In genomic region chr4:53878542-53879417, GRCm38 (mm10) we compare ENCODE assay signal across 9 mouse cellular contexts. TPM values are rescaled to one million over a fixed set of nuclear protein-coding genes. Genes with fewer than 3 reads are reported as not detected.
A peak's percentile ranks its signal among the peaks of the same experiment; 100 is the strongest.
DNase-seq lines count a peak whose midpoint lies in the region; ATAC-seq and TF ChIP-seq lines count a peak whose summit lies in the region.
"Had no signal": no experiment of that assay in that cellular context is flagged by ENCODE, and none has a peak within 500 bp of the region (broad histone marks: within the 10 kb centered on the region; RNA-seq: fewer than 3 reads in every experiment).

No protein-coding gene starts in this region.

- intact Hi-C loops in left cerebral cortex, adult 2 months (cut with DNase I): no loop called here

- H3K9me3 ChIP-seq in lung, embryonic 14.5 days (ENCODE audit: low read depth, low read length): no peaks in the 10 kb centered on the region
- H3K9me3 ChIP-seq in embryonic facial prominence, embryonic 14.5 days (ENCODE audit: control insufficient read depth, low read length): no peaks in the 10 kb centered on the region
- H3K9me3 ChIP-seq in intestine, embryonic 16.5 days (ENCODE audit: control insufficient read depth, low read length): no peaks in the 10 kb centered on the region

- 13% methylated on average over 24 of the region's 24 CpGs for WGBS in lung, embryonic 14.5 days
- WGBS in embryonic facial prominence, embryonic 14.5 days: 32% methylated on average over 24 of the region's 24 CpGs
- 29% methylated on average over 24 of the region's 24 CpGs for WGBS in intestine, embryonic 16.5 days

- H3K27me3 ChIP-seq in lung, embryonic 14.5 days (ENCODE audit: insufficient read depth, low read length): no peaks in the 10 kb centered on the region; the same call in 1 of the 2 replicates
- H3K27me3 ChIP-seq in embryonic facial prominence, embryonic 14.5 days (replicated peaks; ENCODE audit: control insufficient read depth, insufficient read depth, low read length): no peaks in the 10 kb centered on the region
- no peaks in the 10 kb centered on the region for H3K27me3 ChIP-seq in intestine, embryonic 16.5 days (replicated peaks; ENCODE audit: control insufficient read depth, insufficient read depth, low read length)

- no peaks in the 10 kb centered on the region for H3K36me3 ChIP-seq in lung, embryonic 14.5 days (ENCODE audit: insufficient read depth)
- H3K36me3 ChIP-seq in embryonic facial prominence, embryonic 14.5 days (ENCODE audit: control insufficient read depth, insufficient read depth, low read length): no peaks in the 10 kb centered on the region
- no peaks in the 10 kb centered on the region for H3K36me3 ChIP-seq in intestine, embryonic 16.5 days (ENCODE audit: control insufficient read depth, insufficient read depth, low read length)

- H3K27ac ChIP-seq in lung, embryonic 14.5 days (ENCODE audit: low read depth): no peak overlapping the region; the same call in 1 of the 2 replicates
- no peak overlapping the region for H3K27ac ChIP-seq in embryonic facial prominence, embryonic 14.5 days (replicated peaks; ENCODE audit: low read depth, low read length)
- H3K27ac ChIP-seq in intestine, embryonic 16.5 days (ENCODE audit: low read length): no peak overlapping the region
- no peak overlapping the region for H3K27ac ChIP-seq in left cerebral cortex, adult 2 months

- peak overlapping the region; percentile 21; the same call in 1 of the 2 replicates for H3K4me3 ChIP-seq in lung, embryonic 14.5 days (ENCODE audit: low read depth, low read length)
- H3K4me3 ChIP-seq in embryonic facial prominence, embryonic 14.5 days (ENCODE audit: low read depth, low read length): peak overlapping the region; percentile 16; the same call in 1 of the 2 replicates
- peak overlapping the region; percentile 13; the same call in 1 of the 2 replicates for H3K4me3 ChIP-seq in intestine, embryonic 16.5 days (ENCODE audit: low read length)
- no peak overlapping the region for H3K4me3 ChIP-seq in left cerebral cortex, adult 2 months

- peak; percentile 75 for ATAC-seq in lung, embryonic 14.5 days (ENCODE audit: insufficient read depth)
- ATAC-seq in embryonic facial prominence, embryonic 14.5 days (ENCODE audit: low read depth): 0 out of 2 replicates have a peak, but pooled peaks have one; percentile 12
- ATAC-seq in intestine, embryonic 16.5 days: no peak

- peak overlapping the region; percentile 69 for H3K4me2 ChIP-seq in lung, embryonic 14.5 days
- H3K4me2 ChIP-seq in embryonic facial prominence, embryonic 14.5 days (ENCODE audit: low read depth, low read length): peak overlapping the region; percentile 51
- peak overlapping the region; percentile 41 for H3K4me2 ChIP-seq in intestine, embryonic 16.5 days (ENCODE audit: low read depth, low read length)

- H3K9ac ChIP-seq in lung, embryonic 14.5 days: peak overlapping the region; percentile 39; the same call in 1 of the 2 replicates
- peak overlapping the region; percentile 41; the same call in 1 of the 2 replicates for H3K9ac ChIP-seq in embryonic facial prominence, embryonic 14.5 days (ENCODE audit: low read depth, low read length)
- H3K9ac ChIP-seq in intestine, embryonic 16.5 days (ENCODE audit: low read depth, low read length): peak overlapping the region; percentile 8; the same call in 1 of the 2 replicates

- H3K4me1 ChIP-seq in lung, embryonic 14.5 days (ENCODE audit: insufficient read depth): no peaks in the 10 kb centered on the region
- H3K4me1 ChIP-seq in embryonic facial prominence, embryonic 14.5 days (ENCODE audit: control insufficient read depth, insufficient read depth, low read length): no peaks in the 10 kb centered on the region
- no peaks in the 10 kb centered on the region for H3K4me1 ChIP-seq in intestine, embryonic 16.5 days (ENCODE audit: control insufficient read depth, insufficient read depth, low read length)

- TF ChIP-seq CTCF in lung, embryonic 14.5 days (IDR thresholded peaks at IDR 0.05; ENCODE audit: low read depth): no peak
- no peak for TF ChIP-seq CTCF in left cerebral cortex, adult 2 months (IDR thresholded peaks at IDR 0.05)

- DNase-seq in lung, embryonic 14.5 days: peak; percentile 71
- no peak for DNase-seq in lung, postnatal 4 days
- peak; percentile 45 for DNase-seq in embryonic facial prominence, embryonic 14.5 days (ENCODE audit: low spot score)
- DNase-seq in retina, postnatal 1 day: peak; percentile 29
- no peak for DNase-seq in urinary bladder, postnatal 25 days (ENCODE audit: low spot score)
- no peak for DNase-seq in left cerebral cortex, adult 2 months (ENCODE audit: extremely low spot score in 1 of 2, low spot score in 2 of 2)
- DNase-seq in ovary, postnatal 36 days (ENCODE audit: low spot score): no peak
- DNase-seq: heart, postnatal 4 days had no signal

RNA-seq across cellular contexts. Expression of gene Tmem38b, which starts 52.9 kb away (rescaled TPM):
- polyA plus RNA-seq in lung, embryonic 14.5 days (2014; fragmentation: Nextera tagmentation; extraction: Ambion mirVana): 8.0 and 9.4 TPM in 2 replicates
- 16.3 and 17.8 TPM in 2 replicates for polyA plus RNA-seq in embryonic facial prominence, embryonic 14.5 days (2014; fragmentation: Nextera tagmentation; extraction: Ambion mirVana)
- 7.3 and 7.8 TPM in 2 replicates for polyA plus RNA-seq in intestine, embryonic 16.5 days (2015; fragmentation: Nextera tagmentation; extraction: Ambion mirVana)
- total RNA-seq in left cerebral cortex, adult 2 months (2021): 10 to 100 TPM; 11.0 to 14.0 TPM

Comparison
In these comparisons a context has a peak if more than half of its experiments do, and no peak if none do; other contexts are left out.
1. DNase-seq: peak in lung, embryonic 14.5 days (single experiment), embryonic facial prominence, embryonic 14.5 days (single experiment) and retina, postnatal 1 day (single experiment); none in lung, postnatal 4 days (0 of 2), urinary bladder, postnatal 25 days (single experiment), left cerebral cortex, adult 2 months (0 of 2) and ovary, postnatal 36 days (single experiment).
2. Peak in every context shown above with its lines, with median percentiles within 50 percentile points of each other: H3K4me2 ChIP-seq and H3K9ac ChIP-seq.